Mouse (Mus musculus) thymus, postnatal 0 days (tissue): Measurements from ENCODE around the gene Slc39a10. TPM values are rescaled to one million over a fixed set of nuclear protein-coding genes. Genes with fewer than 3 reads are reported as not detected.
"Not testable (repeated sequence)": the region's sequence is repeated elsewhere in the genome, so short reads cannot be mapped to it uniquely, and the experiment has no call there.

Source experiments
- DNase-seq: peaks from one replicate; pipeline ENCODE4 v3.0.0-alpha.2; 2015; ENCODE audit warnings: low spot score
- polyA plus RNA-seq: library from polyadenylated mRNA; unstranded; fragments of >200 nt; fragmentation: Nextera tagmentation; extraction: Ambion mirVana; gene quantifications from 2 replicates; pipeline ENCODE4 v1.2.1, GENCODE M21; 2015

The Slc39a10 gene
- polyA plus RNA-seq, 1 experiment from 2014 or later = 16.1 TPM

DNA sequence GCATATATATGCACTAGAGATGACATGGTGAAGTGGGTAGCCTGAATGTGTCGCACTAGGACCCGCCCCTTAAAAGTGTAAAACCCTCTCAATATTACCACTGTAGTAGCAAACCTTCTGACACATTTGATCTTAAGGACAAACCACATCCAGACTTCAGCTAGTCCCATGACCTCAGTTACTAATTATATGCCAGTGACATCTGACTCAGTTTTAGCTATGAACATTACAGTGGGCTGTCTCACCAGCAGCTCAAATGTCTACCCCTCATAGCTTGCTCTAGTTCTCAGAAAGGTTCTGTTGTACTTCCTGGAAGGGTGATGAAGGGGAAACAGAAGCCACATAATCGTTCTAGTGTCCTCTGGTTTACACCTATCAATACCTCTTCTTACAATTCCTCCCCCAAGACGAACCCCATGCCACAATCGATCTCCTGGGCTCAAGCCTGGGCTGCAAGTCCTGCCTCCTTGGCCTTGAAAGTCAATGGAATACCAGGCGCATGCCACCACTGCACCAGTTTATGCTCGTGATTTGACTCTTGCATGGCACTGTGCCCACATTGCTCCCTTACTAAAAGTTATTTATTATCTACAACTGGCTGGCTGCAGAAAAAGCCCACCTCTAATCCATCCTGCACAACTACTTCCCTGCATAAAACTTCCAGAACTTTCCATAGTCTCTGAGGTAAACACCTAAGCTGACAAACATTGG, 28.3 kb downstream of the Slc39a10 start:
- no peak for DNase-seq

DNA sequence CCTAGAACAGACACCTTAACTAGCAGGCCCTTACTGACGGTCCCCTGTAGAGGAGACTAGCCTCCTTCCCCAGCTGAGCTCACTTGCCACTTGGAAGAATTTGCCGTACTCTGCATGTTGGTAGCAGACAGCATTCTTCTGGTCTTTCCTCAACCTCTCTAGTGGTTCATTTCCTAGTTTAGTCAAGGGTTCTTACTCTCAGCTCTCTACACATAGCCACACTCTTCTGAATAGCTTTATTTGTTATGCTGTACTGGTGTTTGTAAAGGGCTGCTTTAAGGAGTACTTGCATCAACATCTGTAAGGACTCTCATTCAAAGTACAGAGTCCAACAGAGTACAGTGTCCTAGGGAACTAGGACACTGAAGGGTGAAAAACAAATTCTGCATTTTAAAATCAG, 29.2 kb downstream of the Slc39a10 start:
- no peak for DNase-seq

DNA sequence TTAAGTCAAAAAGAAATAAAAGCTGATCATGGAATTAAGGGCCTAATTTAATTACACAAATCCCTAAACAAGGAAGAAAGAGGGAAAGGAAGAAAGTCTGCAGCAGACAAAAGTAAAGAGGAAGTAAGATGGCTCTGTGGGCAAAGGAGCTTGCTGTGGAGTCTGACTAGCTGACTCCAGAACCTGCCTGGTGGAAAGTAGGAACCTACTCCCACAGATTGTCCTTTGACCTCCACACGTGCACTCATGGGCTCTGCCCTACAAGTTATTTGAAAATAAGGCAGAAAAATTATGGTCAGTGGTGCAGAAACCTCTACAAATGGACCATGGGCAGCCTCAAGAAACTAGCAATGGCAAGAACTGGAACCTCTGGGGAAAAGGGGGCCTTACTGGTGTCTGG, 32.6 kb downstream of the Slc39a10 start:
- DNase-seq = no peak

DNA sequence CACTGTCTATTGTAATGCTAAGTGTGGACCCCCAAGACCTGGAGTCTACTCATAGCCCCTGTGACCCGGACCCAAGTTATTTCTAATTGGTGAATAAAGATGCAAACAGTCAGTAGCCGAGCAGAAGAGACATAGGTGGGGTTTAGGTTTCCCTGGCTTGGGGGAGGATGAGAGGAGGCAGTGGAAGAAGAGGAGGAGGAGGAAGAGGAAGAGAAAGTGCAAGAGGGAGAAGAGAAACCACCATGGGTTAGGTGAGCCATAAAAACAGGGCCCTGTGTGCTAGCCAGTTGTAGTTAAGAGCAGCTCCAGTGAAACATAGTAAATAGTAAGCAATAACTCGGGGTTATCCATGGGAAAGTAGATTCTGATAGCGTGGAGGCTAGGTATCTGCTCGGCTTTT, 34.1 kb downstream of the Slc39a10 start:
- DNase-seq = no peak

DNA sequence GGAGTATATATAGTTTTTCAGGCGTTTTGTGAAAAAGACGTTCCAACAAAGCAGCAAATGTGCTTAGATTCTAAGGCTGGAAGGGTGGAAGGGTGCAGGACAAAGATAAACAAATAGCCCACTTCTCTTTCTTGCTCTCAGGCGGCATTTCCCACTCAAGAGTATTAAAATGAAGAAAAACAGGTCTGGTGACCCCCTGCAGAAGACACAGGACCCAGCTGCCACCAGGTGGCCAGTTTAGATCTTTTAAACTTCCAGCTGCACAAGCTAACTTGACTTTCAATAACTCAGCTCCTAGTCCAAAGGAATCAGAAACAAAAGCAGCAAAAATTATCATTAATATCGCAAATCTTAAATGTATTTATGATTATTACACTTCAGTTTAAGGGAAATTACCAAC, 36.2 kb downstream of the Slc39a10 start:
- DNase-seq = no peak

DNA sequence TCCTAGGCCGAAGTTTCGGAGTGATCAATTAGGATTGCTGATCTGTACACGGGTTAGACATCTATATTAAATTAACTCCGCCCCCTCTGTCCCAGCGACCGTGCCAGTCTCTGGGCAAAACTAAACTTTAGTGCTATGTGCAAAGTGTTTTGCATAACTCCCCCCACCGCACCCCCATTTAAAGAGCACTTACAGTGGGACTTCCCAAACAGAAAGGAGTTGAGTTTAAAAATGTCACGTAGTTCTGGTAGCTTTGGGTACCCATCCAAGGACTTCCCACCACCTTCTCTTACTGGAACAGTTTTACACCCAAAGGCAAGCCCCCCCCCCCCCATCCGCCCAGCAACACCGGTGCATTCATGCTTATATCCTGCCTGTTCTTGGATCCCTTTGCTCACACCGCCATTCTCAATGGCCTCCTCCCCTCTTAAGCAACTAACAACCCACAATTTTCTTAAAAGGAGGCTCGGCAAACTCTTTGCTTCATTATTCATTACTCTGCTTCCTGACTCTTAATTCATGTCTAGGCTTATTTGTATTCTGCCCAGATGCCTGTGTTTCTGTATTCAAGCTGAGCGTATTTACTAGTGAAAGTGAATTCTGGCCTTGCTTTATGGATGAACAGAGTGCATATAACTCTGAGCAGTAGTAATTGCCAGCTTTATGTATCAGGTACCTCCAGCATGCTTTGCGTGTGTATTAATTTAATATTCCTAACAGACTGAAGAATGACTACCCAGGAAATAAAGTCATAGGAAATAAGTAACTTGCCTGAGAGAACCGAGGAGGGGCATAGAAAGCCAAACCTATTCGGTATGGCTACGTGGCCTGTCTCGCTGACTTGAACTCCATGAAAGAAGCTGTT, 38.4 kb downstream of the Slc39a10 start:
- DNase-seq = no peak

DNA sequence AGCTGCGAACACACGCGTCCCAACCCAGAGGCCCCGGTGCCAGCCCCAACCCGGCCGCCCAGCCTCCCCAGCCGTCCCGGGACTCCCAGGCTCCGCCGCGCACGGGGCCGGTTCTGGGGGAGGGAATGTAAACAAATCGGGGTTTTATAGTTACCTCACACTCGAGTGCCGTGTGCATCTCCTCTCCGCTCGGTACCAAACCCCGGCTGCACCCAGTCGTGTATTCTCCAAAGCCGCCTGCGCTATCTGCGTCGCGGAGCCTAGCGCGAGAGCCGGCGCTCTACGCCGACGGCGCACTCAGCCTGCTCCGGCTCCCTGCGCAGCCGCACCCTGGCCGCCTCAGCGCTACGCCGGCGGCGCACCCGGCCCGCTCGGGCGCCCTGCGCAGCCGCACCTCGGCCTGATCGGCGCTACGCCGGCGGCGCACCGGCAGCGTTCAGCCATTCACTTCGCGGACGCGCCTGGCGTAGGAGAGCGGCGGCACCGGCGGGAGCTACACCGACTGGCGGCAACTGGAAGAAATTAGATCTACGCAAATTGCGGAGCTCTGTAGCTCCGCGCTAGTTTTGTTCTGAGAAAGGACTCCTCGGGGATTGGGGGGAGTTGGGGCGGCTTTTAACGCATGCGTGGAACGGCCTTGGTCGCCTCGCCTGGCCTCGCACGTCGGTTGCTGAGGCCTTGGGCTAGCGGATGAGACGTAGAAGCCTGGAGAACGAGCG, 39.2 kb downstream of the Slc39a10 start:
- DNase-seq = peak; percentile 98

DNA sequence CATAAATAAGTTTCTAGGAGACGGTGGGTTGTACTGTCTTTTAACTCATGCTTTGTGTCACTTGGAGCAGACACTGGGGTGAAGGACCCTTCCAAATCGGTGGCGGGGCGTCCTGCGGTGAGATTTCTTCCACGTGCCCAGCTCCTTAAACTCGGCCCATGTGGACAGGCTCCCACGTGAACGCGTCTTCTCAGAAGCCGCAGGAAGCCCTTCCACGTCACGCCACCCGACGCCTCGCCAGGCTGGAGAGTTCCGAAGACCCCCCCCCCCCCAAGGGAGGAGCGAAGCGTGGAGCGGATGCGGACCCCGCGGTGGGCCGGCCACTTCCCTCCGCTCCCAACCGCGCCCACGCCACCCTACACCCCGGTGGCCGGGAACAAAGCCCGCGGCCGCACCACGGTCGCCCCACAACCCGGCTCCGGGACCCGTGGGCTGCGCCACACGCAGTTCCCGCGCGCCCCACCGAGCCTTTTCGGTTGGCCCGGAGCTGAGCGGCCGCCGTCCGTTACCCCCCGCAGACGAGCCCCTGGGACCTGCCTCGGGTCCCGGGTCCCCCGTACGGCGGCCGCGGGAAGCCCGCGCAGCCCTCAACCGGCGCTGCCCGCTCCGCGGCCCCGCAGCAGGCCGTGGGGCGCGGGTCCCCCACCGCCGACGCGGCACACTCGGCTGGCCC, 39.9 kb downstream of the Slc39a10 start:
- DNase-seq = peak; percentile 75

DNA sequence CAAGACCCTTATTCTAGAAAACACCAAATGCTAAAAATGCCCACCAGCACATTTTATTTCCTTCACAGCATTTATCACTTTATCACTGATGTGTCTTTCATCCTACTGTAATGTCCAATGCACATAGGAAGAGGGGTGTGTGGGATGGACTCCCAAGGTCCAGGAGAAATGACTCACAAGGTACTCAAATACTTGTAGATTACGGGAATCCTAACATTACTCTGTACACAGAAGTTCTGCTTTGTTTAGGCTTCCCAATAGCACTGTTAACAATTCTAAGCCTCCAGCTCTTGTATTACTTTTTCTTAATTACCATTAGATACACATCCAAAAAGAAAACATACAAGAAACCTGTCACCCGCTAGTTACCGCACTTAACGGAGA, 40.4 kb downstream of the Slc39a10 start:
- DNase-seq = no peak

DNA sequence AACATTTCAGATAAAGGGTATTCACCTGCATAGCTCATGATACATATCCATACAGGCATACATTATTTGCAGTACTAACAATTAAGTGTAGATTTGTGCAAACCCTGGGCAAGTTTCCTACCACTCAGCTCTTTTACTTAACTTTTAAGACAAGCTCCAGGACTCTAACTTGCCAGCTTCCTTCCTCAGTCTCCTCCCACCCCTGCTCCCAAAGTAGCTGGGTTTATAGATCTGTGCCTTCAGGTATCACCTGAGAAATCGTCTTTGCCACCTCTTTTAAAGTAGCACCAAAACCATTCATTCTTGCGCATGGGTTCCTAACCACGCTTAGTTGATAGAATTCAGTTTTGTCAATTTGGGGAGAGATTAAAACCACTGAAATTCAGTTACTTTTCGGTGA, 41.1 kb downstream of the Slc39a10 start:
- peak; percentile 4 for DNase-seq

DNA sequence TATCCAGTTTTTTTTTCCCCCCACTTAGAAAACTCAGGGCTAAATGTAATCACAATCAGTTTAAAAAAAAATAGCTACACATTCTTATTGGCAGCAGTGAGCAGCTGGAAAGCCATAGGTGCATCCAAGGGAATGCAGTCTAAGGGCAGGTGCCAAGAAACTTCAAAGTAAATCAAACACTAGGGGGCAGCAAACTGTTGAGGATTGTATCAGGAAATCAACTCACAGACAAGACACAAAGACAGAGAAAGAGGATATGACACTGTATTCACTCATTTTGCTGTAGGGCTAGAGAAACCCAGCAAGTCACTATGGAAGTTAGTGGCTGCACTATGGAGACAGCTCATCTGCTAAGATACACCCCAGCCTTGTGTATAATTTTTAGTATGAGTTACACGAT, 42.9 kb downstream of the Slc39a10 start:
- peak; percentile 88 for DNase-seq

DNA sequence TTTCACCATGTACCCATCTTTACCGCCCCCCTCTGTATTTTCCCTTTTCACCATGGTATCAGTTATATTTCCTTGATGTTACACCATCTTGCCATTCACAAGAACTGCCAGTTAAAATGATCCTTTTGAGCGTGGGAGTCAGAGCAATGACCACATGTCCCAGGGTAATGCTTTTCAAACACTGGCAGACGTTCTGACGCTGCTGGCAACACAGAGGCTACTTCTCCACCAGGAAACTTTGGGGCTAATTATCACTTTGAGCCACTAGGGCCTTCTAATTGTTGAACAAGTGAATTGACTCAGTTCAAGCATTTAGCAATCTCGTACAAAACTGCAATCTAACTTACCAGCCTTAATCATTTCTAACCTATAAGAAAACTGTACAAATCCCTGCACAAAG, 47.4 kb downstream of the Slc39a10 start:
- no peak for DNase-seq

DNA sequence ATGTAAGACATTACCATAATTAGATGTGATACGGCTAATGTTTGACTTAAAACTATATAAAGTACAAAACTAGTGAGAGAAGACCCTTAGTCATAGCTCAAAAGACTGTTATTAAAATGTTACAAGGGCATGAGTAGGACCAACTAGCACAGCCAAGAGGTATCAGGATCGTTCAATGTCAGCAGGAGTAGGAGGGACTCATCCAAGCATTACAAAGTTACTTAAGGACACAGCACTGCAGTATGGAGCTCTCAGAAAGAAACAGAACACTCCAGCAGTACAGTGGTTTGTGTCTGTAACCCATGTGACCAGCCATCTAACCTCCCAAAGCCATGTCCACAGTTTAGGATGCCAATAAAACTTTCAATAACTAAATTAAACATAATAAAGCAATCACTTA, 48.4 kb downstream of the Slc39a10 start:
- DNase-seq = no peak

DNA sequence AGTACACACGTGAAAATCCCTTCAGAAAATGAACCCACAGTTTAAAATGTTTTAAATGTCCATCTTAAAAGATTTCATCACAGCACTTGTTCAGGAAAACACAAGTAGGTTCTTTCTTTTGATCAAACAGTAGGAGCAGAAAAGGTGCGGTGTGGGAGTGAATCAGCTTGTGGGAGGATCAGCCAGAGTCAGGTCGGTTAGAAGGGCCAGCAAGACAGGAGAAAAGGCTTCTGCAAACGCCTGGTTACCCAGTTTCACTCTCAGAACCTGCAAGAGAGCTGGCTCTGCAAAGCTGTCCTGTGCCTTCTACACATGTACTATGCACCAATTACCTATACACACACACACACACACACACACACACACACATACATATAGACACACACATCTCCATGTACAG, 49.2 kb downstream of the Slc39a10 start:
- DNase-seq = no peak

DNA sequence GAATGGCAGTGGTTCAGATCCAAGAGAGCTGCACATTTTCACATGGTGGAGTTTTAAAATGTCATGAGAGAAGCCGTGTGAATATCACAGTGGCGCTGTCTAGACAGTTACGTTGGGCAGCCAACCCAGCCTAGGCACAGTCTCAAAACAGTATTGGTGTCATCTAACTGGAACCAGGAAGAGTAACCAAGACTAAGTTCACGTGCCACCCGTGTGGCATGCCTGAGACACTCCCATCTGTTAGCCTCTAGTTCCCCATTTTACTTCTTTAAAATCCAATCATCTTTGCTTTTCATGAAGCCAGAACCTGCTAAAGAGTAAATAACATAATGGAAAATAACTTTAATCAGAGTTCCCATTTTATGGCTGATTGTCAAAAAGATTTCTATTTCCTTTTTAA, 60.7 kb downstream of the Slc39a10 start:
- DNase-seq = no peak

DNA sequence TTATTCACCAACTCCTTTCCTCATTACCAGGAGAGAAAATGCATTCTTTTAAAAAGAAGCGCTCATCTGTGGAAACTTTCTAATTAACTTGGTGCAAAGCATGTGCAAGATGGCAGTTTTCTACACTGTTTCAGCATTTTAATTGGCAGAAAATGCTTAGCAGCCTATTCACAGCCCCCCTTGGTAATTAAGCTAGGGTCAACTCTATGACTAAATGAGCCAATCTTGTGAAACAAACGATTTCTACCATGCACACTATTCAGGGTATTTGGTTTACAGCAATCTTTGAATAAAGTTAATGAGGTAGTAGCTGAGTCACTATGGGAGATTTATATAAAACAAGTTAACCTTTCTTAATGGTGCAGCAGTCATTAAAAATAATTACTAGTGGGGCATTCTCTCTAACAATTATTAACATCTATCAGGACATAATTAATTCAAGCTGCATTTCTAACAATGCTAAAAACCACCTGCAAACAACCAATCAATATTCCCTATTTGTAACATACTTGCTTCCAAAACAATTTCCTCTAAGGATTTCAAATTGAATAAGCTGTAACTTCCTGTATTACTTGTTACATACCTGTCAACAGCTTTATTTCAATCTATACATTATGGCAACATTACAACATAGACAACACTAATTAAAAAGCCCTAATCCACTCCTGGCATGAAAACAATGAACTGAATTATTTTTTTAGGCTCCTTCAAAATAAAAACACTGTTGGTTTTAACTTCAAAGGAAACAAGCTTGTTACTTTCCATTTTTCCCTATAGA, 62.4 kb downstream of the Slc39a10 start:
- no peak for DNase-seq

DNA sequence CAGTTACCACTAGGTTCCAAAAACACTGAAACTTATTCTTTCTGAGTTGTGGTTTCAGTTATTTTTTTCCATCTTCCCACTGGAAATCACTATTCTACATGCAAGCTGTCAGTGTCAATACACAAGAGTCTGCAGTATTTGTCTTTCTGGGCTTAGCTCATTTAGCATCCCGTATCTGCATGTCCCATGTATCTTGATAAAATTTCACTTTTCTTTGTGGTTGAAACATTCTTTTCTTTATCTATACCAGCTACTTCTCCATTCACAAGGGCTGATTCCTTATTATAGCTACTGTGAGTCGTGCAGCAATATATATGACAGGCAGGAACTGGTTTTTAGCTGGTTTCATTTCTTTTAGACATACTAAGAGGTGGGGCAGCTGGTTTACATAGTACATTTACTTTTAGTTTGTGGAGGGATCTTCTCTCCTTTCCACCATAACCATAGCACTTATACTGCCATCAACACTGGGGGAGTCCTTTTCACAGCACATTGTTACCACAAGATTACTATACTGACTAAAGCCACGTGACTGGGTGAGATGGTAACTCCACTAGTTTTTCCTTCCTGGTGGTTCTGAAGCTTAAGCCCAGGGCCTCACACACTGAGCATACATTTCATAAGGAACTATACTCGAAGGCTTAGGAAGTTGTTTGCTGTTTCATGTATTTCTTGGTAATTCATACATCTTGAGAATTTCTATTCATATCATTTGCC, 70.2 kb downstream of the Slc39a10 start:
- DNase-seq = no peak

DNA sequence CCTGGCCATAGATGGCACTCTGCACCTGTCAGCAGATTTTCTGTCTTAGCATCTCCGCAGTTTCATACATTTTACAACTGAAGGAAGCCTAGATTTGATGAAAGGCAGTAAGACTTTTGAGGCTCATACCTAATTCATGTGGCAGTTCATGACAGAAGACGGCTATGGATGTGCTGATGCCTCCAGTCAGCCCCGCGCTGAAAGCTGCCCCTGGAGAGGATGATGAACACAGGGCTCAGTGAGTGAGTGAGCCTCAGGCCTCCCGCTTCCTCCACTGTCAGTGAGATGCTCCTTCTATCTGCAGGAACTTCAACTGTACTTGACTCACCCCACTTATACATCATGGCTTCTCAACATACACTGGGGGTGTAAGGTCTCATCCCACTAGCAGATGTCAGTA, 74.7 kb downstream of the Slc39a10 start:
- DNase-seq = no peak

DNA sequence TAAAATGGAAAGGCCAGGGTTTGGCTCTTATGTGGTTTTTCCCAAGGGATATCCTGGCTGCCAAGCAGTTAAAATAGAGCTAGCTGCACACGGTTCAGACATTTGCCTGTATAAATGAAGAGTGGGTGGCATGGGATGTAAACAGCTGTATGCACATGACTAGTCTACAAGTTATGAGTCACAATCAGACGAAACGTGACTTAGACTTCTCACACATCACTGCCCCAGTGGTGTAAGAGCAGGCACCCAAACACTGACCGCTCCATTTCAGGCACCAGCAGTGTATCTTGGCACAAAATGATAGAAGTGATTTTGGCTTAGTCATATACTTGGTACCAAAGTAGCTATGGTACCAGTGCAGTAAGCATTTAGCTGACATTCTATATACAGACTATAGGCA, 84.0 kb downstream of the Slc39a10 start:
- DNase-seq = not testable (repeated sequence)

DNA sequence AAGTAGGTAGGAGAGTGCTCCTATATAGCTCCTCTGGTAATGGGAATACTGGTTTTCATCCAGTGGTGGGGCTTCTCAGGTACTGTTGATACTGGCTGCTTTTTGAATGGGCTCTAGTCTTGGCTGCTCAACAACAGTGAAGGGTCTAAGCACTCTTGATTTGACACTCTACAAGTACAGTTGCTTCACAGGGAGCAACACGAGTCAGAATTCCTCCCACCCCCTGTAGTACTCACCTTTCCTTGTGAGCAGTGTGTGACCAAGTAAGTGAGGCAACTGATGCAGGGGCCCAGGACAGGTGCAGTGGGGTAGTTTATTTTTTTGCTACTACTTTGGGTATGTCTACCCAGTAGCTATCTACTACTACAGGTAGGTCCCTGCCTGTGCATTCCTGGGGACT, 87.6 kb downstream of the Slc39a10 start:
- no peak for DNase-seq
